Mouse (Mus musculus) CD4-positive helper T cell, adult 2 months (primary cell): Measurements from ENCODE around the gene Crybg1.

Experiments
- DNase-seq: peaks from one replicate; pipeline ENCODE4 v3.0.0-alpha.2; 2012; ENCODE audit warnings: low read depth, missing footprints, low spot score

Gene Crybg1

DNA sequence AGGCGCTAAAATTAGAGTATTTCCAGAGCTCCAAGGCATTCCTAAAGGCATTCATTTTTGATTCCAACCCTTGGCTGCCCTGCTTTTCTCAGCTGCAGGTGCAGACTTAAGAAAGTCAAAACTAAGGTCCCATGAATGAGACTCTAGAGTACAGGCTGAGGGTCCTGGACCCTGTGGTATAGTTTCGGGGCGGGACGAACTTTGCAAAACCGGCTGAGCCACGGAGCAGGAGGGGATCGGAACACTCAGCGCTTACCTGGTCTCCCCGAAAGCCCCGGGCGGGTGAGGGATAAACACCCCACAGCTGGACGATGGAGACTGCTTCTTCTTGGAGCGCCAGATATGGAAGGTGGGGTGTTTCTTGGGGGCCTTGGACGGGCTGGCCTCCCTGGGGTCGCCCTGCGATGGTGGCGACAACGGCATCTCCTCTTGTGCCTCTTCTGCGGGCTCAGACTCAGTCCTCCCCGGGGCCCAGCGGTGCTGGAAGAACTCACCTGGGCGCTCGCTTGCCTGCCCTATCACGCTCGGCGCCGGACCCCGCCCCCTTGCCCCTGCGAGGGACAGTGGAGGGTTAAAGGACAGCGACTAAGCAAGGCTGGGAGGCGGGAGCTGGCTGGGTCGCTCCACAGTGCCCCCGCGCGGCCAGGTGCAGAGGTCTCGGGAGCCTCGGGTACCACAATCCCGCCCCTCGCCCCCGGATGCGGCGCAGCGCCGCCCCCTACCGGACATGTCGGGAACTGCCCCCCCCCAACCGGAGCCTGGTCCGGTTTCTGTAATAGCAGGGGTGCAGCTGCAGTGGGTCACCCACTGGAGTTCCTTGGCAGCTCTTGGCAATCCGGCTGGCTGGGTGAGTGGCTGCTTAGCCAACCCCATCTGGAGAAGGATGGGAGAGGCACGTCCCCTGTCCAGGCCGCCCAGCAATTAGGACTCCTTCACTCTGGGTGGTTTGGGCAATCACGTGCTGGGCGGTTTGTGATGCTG is at the start of gene Crybg1:
Gene Crybg1 (minus strand): TSS at position 517 of the 981 bp plus-strand sequence.
- DNase-seq, result peak; percentile 40

DNA sequence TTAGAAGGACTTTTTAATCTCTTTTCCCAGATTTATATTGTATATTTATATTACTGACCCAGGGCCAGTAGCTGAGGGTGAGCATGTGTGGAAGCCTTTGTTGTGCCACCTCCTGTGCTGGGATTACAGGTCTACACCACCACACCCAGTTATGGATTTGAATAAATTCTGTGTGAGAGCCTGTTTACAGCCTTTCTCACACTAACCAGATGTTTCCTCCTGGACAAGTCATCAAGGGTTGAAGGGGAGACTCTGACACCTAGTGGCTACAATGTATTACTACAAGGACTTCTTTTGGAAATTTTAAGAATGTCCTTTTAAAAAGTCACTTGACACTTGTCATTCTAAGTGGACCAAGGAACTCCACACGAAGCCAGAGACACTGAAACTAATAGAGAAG is 28.7 kb upstream of the Crybg1 start:
- peak; percentile 21 for DNase-seq

DNA sequence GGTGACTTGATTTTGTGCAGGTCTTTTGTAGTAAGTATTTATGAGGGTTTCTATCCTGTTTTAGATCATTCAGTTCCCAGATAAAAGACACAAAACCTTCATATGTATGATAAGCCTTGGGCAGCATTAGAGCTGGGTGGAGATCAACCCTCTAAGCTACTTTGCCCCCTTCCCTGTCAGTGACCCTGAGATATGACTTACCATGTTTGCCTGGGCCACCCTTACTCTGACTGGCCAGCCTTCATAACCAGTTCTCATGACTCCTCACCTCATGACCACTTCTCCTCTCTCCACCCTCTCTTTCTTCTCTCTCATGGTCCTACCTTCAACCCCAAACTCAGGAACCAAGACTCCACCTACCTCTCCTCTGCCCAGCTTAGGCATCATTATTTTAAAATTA is 27.9 kb upstream of the Crybg1 start:
- no peak for DNase-seq

DNA sequence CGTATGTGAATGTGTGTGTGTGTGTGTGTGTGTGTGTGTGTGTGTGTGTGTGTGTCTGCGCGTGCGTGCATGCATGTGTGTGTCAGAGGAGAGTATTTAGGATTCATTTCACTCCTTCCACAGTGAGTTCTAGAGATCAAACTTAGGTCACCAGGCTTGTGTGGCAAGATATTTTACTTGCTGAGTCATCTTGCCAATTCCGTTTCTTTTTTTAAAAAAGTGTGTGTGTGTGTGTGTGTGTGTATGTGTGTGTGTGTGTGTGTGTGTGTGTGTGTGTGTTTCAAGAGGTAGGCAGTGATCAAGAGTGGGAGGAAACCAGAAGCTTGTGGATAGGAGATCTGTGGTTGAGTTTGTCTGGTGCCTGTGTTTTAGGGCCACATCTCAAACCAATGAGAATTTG is 27.5 kb upstream of the Crybg1 start:
- DNase-seq, result peak; percentile 6

DNA sequence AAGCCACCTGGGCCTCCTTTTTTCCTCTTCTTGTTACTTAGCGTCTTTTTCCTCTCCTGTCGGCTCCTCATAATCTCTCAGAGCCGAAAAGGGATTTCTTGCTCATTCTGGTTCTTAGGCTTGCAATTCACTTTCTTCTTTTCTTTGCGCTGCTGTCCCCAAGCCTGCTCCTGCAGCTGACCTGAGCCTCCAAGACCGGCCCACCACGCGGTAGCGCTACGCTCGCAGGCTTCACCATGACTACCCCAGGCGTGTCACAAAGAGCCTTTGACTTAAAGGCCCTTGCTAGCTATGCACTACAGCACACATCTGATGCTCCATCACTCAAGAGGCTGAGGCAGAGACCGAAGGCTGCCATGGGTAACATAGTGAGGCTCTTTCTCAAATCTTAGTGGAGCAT is 21.5 kb upstream of the Crybg1 start:
- no peak for DNase-seq

DNA sequence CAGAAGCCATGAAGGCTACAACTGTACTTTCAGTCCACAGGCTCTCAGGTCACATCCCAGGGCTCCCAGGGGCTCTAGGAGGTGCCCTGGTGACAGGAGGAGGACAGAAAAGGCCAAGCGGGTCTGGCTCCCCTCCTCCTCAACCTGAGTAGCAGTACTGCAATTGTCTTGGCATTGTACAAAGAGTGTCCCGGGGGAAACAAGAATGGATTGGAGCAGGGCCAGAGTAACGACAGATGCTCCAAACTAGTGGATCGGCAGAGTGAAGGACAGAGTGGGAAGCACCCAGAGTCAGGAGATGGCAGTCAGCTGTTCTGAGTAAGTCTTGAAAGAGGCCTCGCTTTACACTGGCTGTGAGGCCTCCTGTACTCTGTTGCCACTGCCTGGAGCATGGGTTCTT is 18.4 kb upstream of the Crybg1 start:
- no peak for DNase-seq

DNA sequence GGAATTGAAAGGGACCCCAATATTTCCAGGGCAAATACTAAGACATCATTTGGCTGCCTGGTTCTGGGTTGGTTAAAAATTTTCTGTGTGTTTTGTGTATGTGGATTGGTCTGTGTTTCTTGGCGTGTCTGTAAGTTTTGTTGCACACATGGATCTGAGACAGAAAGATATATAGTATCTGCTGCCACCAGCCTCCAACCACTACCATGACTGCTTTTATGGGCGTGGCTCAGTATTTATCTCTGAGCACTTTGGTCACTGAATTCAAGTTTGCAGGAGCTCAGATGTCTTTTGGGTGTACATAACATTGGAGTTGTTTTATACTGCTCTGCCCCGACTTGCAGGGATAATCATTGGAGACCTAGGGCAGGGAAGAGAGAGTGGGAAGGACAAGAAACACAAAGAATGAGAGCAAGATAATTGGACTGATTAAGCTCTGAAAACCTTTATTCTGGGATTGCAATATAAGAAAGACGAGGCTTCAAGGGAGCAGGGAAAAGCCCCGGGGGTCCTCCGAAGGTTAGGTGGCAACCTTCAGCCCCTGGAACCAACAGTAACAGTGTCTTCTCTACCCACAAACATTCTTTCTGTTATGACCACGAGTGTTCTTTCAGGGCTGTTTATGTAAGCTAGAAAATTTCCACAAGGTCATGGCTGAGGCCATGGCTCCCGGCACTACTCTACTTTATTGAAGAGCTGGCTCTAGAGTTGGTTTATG is 15.8 kb upstream of the Crybg1 start:
- no peak for DNase-seq

DNA sequence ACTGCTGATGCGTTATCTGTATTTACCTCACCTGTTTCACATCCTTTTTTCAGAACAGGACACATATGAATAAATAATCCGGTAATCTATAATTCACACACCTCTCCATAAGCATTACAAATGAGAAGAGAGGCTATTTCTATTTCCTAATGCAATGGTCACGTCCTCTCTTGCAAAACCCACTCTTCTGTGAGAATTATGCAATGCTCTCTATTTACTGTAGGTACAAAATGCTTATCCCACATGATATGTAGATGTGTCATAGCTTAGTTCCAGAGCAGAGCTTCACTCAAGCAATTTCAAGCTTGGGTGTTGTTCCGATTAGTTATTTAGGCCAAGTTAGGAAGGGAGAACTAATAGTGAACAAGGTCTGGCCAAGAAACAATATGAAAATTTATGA is 14.4 kb upstream of the Crybg1 start:
- no peak for DNase-seq

DNA sequence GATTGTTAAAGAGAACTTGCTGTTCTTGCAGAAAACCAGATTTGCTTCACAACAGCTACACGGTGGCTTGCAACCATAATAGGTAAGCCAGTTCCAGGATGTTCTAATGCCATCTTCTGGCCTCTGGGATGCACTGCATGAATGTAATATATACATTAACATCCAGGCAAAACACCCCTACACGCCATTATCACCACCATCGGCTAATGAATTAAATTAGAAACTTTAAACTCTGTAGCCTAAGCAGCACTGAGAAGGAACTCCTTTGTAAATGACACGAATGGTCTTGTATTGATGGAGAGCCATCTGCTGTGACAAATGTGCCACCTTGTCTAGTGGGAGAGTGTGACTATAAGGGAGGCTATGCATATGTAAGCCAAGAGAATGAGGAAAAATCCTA is 11.5 kb upstream of the Crybg1 start:
- DNase-seq, result no peak

DNA sequence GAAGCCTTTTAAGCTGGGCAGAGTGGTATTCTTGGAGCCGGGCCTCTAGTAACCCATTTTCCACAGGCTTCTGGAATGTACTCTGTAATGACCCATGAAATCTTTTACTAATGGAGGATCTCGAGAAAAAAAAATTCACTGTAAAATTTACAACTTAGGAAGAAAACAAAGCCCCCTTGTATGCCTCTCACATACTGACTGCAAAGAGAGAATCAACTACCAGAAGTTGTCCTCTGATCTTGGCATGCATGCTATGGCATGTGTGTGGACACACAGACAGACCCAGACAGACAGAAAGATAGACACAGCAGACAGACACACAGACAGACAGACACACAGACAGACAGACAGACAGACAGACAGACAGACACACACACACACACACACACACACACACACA is 8.8 kb upstream of the Crybg1 start:
- no peak for DNase-seq

DNA sequence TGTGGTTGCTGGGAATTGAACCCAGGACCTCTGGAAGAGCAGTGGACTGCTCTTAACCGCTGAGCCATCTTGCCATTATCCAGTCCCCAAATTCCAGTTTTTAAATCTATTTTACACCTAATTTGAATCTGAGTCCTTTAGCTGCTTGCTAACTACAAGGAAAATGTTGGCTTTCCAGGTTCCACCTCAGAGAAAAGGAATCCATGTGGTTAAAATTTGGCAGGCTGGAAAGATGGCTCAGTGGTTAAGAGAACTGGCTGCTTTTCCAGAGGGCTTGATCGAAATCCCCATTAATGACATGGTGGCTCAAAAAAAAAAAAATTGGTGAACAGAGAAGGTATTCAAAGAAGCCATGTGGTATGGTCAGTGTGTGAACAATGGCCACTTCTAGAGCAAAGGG is 1.8 kb upstream of the Crybg1 start:
- no peak for DNase-seq

DNA sequence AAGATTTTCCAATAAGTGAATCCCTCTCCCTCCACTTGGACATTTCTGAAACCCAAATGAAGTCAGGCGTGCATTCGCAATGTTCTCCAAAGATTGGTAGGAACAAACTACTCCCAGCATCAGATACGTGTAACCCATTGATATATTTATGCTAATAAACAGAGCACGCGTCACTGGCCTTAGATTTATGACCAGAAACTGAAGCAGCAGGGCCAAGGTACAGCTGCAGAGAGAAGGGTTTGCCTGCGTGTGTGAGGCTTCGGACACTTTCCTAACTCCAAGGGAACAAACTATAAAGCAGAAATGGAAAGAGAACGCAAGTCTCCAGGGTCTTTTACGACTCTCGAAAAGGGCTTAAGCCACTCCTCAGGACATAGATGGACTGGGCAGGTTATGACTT is 5.3 kb downstream of the Crybg1 start:
- DNase-seq, result no peak

DNA sequence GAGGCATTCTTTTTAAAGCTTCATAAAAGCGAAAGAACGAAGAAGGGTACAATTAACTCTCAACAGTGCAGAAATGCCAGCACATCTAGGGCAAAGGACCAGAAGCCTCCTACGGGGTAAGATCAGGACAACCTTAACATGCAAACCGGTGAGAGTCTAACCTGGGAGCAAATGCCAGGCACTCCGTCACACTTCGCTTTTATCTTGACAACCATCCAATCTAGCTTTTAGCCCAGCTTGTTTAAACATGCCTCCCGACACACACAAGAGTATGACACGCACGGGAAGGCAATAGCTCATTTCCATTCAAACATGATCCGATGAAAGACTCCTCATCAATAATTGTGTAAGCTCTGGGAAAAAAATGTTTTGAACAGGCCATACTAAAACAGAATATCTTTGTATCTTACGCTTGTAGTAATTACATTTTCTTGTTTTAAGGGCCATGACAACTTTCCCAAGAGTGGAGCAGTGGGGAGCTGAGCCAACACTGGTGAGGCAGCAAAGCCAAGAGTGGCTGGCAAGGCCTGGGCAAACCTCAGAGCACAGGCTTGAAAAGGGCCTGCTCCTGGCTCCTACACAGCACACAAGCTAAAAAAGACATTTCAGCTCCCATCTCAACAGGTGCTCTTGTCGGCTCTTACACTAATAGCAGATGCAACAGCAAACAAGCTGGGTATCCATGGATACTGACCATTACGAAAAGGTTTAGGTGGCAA is 10.4 kb downstream of the Crybg1 start:
- no peak for DNase-seq

DNA sequence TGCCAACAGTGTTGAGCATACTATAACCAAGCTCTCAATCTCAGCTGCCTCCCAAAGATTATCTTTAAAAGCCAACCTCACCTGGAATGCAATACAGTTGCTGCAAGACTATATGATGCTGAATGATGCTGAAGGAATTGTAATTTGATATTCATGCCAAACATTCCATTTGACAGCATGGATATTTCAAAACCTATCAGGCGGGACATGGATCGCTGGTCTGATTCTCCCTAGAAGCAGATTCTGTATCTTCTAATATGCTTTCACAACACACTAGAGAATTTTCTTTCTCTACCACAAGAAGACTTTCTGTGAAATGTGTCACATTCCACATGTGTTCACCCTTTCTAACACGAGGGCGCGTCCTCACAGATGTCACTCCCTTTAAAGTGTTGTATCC is 22.6 kb downstream of the Crybg1 start:
- DNase-seq, result no peak

DNA sequence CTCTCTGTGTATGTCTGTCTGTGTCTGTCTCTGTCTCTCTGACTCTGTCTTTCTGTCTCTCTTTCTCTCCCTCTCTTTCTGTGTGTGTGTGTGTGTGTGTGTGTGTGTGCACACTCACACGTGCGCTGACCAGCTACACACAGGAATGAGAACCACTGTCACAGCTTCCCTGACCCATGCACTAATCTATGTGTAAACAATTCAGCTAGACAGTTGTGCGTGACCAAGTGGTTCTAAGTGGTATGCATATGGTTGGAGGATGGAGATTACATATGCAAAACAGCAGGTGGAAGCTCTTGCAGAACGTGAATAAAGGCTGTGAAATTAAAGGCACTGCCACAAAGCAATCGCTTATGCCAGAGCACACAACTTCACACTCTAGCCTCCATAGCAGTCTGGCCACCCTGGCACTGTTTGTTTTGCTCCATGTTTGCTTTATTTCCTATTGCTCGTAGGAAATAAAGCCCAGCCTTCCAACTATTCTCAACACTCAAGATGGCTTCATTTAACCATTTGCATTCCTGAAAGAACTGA is 24.2 kb downstream of the Crybg1 start:
- no peak for DNase-seq

DNA sequence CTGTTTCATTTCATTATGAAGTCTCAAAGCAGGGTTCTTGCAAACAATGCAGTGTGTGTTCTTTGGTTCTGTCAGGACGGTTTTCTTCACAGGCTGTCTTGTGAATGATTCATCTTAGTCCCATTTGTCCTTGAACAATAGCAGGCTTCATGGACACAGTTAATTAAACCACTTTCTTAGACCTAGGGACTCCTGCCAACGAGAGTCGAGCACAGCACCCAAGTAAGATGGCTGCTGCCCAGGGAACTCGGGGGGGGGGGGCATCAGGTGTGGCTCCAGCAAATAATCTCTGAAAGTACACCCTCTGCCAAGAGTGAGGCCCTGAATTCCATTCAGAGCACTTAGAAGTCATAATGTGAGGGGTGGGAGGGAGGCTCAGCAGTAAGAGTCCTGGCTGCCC is 30.0 kb downstream of the Crybg1 start:
- DNase-seq, result no peak

DNA sequence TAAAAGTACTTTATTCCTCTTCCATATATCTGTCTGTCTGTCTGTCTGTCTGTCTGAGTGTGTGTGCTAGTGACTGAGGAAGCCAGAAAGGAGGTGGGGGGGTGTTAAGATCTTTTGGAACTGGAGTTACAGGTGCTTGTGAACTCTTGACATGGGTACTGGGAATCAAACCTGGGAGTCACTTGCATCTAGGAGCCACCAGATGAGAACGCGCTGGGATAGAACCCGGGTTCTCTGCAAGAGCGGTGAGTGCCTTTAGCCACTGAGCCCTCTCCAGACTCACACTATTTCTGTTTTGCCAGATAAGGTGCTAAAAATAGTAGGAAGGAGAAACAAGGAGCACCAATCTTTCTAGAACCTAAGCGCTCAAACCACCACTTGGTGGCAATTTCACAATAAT is 31.9 kb downstream of the Crybg1 start:
- DNase-seq, result no peak

DNA sequence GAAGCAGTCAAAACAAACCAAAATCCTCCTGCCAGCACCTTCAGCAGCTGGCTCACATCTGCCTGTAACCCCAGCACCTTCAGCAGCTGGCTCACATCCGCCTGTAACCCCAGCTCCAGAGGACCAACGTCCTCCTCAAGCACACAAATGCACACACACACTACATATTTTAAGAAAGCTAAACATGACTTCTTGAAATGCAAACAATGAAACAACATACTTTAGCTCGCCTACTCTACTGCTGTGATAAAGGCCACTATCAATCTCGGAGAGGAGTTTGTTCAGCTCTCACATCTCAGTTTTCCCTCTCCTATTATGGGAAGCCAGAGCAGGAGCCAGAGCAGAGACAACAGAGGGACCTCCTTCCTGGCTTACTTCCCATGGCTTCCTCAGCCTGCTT is 34.0 kb downstream of the Crybg1 start:
- DNase-seq, result no peak

DNA sequence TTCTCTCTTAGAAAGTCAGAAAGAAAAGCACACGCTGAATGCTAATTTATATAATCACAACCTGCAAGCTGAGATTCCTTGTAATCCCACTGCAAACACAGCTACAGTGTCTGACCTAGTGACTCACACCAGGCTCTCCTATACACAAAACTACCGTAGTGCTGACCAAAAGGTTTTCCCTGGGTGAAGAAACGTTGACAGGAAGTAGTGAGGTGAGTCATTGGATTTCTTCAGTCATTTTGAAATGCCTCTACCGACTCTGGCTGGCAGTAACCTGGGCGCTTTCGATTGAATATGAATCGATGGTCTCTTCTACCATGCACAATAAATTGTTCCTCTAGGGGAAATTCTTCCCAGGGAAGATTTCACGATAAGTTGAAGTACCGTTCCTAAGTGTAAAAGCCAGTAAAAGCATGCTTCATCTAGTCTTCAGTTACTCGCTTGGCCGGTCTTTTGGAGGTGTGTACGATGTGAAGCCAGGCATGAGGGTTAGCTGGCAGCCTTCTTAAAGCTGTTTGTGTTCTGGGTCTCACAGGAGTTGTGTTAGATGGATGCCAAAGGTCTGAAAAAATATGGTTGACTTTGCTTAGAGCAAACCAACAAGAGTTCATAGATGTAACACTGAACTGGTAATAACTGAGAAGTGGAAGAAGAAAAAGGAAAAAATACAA is 36.5 kb downstream of the Crybg1 start:
- DNase-seq, result no peak

DNA sequence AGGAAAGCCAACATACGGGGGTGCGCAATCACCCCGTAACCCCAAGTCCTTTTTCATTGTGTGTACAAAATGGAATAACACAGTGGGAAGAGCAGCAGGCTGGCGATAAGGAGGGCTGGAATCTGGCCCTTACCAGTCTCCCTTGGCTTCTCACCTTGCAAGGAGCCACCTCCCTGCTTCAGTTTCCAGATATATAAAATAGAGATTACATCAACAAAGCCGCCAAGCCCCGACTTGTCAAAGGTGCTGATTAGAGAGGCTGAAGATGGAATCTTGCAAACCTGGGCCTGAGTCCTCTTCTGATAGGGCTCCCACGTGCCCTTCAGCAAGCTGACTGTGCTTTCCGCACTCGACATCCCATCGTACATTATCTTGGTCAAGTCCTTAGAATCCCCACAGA is 37.5 kb downstream of the Crybg1 start:
- DNase-seq, result no peak

DNA sequence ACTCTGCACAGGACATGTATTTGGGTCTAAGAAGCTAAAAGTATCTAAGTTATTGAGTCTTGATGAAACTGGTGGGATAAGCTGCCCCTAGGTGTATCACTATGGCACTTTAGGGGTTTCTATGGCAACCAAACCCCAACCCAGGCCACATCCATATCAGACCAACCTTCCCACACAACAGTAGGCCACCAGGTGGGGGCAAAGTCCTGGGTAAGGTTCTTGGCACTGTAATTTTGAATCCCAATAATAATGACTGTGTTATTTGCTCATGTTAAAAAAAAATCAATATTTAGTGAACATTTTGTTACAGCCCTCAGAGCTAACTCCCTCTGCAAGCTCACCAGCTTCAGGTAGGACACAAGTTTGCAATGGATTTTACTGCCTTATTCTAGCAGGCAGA is 38.2 kb downstream of the Crybg1 start:
- DNase-seq, result no peak
